Mouse (Mus musculus): Measurements from ENCODE around the gene Mrpl28. TPM values are rescaled to one million over a fixed set of nuclear protein-coding genes. Genes with fewer than 3 reads are reported as not detected.
"Not testable (repeated sequence)": the region's sequence is repeated elsewhere in the genome, so short reads cannot be mapped to it uniquely, and the experiment has no call there.

The Mrpl28 gene
- total RNA-seq, 2 experiments from 2014 or later = 72.2 to 81.8 TPM

GRCm38 (mm10) chr17:26162736-26163135 lies 39.4 kb downstream of the Mrpl28 start:
- no peak for DNase-seq (ENCODE audit: low spot score in 2 of 2)

DNA sequence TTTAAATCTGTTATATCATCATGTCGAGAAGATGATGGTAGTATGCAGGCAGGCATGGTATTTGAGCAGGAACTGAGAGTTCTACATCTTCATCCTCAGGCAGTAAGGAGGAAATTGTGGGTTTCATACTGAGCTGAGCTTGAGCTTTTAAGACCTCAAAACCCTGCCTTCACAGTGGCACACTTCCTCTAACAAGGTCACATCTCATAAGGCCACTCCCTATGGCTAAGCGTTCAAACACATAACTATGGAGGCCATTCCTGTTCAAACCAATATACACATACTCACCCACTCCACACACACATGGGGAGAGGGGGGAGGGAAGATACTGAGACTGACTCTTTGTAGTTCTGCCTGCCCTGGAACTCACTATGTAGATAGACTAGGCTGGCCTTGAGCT lies 44.7 kb downstream of the Mrpl28 start:
- no peak for DNase-seq (ENCODE audit: low spot score in 2 of 2)

DNA sequence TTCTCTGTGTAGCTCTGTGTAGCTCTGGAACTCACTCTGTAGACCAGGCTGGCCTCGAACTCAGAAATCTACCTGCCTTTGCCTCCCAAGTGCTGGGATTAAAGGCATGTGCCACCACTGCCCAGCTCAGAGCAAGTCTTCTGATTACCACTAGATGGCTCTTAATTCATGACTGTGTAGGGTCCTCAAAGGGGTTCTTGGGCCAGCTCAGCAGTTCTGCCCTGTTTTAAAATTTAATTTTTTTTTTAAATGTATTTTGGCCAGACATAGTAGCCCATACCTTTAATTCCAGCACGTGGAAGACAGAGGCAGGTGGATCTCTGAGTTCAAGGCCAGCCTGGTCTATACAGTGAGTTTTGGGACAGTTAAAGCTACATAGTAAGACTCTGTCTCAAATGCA lies 51.9 kb downstream of the Mrpl28 start:
- DNase-seq (ENCODE audit: low spot score in 2 of 2) = not testable (repeated sequence)

Other genes with a start within 250 kb of the Mrpl28 start
- gene Mettl26, start 248.4 kb upstream of the Mrpl28 start, total RNA-seq (2021) = 10 to 100 TPM; 31.7 to 32.7 TPM
- gene Wfikkn1, start 242.6 kb upstream of the Mrpl28 start, total RNA-seq (2021) = 1 to 10 TPM; 1.1 to 1.4 TPM
- gene Rab40c, start 203.8 kb upstream of the Mrpl28 start, total RNA-seq (2021) = 10 to 100 TPM; 41.9 to 49.9 TPM
- 100 to 1,000 TPM; 144 to 149 TPM for gene Pigq, start 178.6 kb upstream of the Mrpl28 start, total RNA-seq (2021)
- gene Nhlrc4, start 178.5 kb upstream of the Mrpl28 start, total RNA-seq (2021) = not detected
- not detected for gene A930017K11Rik, start 170.9 kb upstream of the Mrpl28 start, total RNA-seq (2021)
- 10 to 100 TPM; 38.2 to 50.8 TPM for gene Capn15, start 137.7 kb upstream of the Mrpl28 start, total RNA-seq (2021)
- gene Rab11fip3, start 53.9 kb upstream of the Mrpl28 start, total RNA-seq (2021) = 10 to 100 TPM; 69.6 to 79.3 TPM
- gene Decr2, start 33.2 kb upstream of the Mrpl28 start, total RNA-seq (2021) = 10 to 100 TPM; 24.8 to 25.7 TPM
- gene Nme4, start 27.9 kb upstream of the Mrpl28 start, total RNA-seq (2021) = 1 to 10 TPM; 4.6 to 5.7 TPM
- gene Tmem8, start 10.2 kb upstream of the Mrpl28 start, total RNA-seq (2021) = 1 to 10 TPM; 7.6 to 7.8 TPM
- 10 to 100 TPM; 23.7 to 25.1 TPM for gene Axin1, start 15.2 kb downstream of the Mrpl28 start, total RNA-seq (2021)
- gene Pdia2, start 75.6 kb downstream of the Mrpl28 start, total RNA-seq (2021) = under 1 TPM; 0.29 to 0.89 TPM
- gene Rgs11, start 79.5 kb downstream of the Mrpl28 start, total RNA-seq (2021) = 10 to 100 TPM; 63.0 to 81.1 TPM
- 100 to 1,000 TPM; 199 to 205 TPM for gene Arhgdig, start 84.3 kb downstream of the Mrpl28 start, total RNA-seq (2021)
- 10 to 100 TPM; 19.9 to 23.3 TPM for gene Fam234a, start 120.7 kb downstream of the Mrpl28 start, total RNA-seq (2021)
- 10 to 100 TPM; 85.3 to 93.4 TPM for gene Luc7l, start 129.4 kb downstream of the Mrpl28 start, total RNA-seq (2021)

All from layer of hippocampus, postnatal 10 days (tissue).